Mouse (Mus musculus) gastrocnemius, adult 18-20 months (tissue): Measurements from ENCODE around the gene Slc26a10. TPM values are rescaled to one million over a fixed set of nuclear protein-coding genes. Genes with fewer than 3 reads are reported as not detected.

Experiments
- DNase-seq: peaks from one replicate; pipeline ENCODE4 v3.0.0; 2021; ENCODE audit warnings: low spot score
- long read RNA-seq, 2 experiments: library from polyadenylated mRNA; stranded (forward); transcript quantifications; one replicate each; pipeline ENCODE4 v2.0.0; 2021
- total RNA-seq, 2 experiments: library from RNA; stranded (reverse); gene quantifications; 2 replicates each; pipeline ENCODE4 v1.2.3; 2021

Gene Slc26a10
- 1 to 10 TPM; 1.6 to 2.9 TPM for total RNA-seq
- long read RNA-seq, experiment 1 = 0 reads
- long read RNA-seq, experiment 2, partial matches to known transcripts = 0 of 2 reads
- long read RNA-seq, experiment 2, other reads (novel, unspliced or antisense) = 2 of 2 reads

DNA sequence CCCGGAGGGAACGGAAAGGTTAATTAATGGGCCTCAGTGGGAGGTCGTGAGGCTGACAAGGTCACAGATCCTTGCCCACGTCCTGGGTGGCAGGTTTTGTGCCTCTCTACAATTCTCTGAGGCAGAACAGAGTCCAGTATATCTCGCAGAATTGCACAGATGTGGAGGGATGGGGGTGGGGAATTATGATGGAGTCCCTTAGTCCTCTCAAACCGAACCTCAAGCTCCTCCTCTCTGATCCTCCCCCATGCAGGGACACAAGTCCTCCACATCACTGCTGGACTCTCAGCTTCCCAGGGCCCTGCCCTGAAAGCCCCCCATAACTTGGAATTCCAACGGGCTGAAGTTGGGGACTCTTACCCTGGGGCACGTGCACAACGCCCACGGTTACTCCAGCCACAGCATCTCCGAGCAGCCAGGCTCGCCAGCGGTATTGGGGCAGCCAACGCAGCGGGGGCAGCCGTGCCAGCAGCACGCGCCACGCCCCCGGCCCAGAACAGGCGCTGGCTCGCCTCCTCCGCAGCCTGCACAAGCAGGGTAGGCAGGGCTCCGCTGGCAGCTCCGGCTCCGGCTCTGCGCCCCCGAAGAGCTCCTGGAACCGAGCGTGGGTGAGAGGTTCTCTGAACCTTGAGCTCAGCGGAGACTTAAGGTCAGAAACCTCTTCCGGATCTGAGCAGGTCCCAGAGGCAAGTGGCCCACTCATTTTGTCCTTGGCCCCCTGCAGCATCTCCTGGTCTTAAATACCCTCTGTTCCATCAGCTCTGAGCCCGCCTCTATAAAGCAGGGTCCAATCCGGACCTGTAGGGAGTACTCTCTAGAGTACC is at the start of gene Slc26a10:
TSS of gene Slc26a10 (minus strand) at position 775 of the 824 bp plus-strand sequence.
- DNase-seq = no peak

DNA sequence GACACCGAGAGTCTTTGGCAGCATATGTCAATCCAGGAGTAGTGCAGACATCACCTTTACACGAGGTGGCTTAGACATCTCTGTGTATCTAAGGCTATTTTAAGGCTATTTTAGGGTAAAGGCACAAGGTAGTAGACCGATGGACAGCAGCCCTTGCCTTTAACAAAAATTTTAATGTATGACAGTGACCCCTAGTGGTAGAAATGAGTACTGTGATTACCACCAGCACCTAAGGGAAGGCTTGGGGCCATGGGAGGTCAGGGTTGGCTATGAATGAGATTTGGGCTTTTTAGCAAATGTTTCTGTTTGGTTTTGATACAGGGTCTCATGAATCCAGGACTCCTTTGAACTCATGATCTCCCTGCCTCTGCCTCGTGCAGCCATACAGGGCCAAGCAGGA is 48.5 kb upstream of the Slc26a10 start:
- DNase-seq = peak; percentile 81

DNA sequence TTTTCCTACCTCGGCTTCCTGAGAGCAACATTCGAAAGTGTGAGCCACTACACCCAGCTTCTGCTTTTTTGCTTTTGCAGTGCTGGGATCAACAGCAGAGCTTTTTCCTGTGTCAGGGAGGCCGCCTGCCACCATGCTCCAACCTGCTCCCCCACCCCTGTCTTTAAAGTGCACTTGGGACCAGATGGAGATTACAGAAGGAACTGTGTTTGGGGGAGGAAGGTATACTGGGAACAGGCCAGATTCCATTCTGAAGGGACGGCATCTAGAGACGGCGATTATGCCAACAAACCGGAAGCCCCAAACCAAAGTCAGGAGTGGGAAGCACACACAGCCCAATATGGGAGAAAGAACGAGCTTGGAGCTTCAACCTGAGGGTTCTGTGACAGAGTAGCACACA is 46.7 kb upstream of the Slc26a10 start:
- no peak for DNase-seq

DNA sequence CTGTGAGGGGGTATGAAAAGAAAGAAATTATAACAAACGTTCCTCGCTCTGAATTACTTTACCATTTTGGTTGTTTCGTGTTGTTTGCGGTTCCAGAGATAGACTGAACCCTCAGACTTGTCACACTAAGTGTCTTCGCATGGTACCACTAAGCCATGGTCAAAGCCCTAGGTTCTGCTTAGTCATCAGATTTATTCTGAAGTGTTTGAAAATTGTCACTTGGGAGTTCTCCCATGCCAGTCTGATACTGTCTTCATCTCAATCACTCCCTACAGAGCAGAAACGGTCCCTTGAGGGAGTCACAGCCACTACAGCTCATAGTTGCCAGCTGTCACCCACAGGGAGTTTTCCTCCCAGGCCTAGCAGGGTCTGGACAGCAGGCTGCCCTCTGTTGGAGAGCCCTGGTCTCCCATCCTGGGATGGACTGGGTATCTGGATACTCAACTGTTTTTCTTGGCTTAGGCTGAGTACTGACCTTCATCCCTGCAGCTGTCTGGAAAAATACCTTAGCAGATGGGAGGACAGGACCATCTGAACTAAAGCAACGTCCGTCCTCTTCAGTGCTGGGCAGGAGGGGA is 46.0 kb upstream of the Slc26a10 start:
- DNase-seq = no peak

DNA sequence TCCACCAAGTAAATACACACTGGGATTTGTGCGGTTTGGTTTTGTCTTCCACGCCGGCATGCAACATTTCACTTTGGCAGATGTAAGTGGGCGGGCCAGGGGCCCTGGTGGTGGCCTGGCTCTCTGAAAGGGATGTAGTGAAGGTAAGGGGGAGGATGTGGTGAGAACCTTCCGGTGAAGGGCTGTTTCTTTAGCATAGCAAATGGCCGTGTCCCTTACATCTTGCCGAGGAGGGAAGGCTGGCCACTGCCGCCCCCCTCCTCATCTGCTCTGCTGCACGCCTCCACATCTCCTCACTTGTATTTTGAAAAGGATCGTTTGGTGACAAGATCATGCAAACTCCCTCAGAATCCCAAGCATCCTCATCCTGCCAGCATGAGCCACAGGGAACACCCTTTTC is 45.3 kb upstream of the Slc26a10 start:
- DNase-seq = no peak

DNA sequence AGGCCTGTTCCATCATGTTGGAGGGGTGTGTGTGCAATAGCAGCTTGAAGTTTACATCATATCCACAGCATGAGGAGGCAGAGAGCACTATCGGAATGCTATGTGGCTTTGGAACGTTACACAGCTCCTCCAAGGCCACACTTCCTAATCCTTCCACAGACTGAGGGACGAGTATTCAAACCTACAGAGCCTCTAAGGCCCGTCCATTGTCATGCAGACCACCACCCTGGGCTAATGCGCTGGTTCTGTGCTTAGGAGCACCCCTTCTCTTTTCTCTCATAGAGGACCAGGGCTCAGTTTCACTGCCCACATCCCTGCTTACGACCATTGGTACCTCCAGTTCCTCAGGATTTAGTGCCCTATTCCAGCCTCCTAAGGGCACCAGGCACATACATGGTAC is 44.8 kb upstream of the Slc26a10 start:
- no peak for DNase-seq

DNA sequence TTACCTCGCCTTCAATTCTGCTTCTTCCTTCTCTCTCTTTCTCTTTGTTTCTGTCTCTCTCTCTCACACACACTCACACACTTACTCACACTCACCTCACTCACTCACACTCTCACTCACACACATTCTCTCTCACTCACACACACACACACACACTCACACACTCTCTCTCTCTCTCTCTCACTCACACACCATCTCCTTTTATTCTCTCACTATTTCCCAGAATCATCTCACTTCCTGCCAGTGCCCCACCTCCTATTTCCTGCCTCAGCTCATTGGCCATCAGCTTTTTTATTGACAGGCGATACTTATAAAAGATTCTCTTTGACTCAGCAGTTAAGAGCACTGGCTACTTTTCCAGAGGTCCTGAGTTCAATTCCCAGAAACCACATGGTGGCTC is 37.9 kb upstream of the Slc26a10 start:
- DNase-seq = no peak

DNA sequence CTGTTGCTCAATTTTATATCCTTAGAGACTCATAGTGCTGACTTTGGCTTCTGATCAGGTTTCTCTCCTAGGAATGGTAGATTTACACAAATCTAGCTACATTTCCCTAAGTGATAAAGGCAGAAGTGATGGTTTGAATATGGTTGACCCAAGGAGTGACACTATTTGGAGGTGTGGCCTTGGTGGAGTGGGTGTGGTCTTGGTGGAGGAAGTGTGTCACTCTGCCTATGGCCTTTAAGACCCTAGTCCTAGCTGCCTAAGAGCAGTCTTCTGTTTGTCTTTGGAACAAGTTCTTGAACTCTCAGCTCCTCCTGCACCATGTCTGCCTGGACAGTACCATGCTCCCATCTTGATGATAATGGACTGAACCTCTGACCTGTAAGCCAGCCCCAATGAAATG is 36.7 kb upstream of the Slc26a10 start:
- no peak for DNase-seq

DNA sequence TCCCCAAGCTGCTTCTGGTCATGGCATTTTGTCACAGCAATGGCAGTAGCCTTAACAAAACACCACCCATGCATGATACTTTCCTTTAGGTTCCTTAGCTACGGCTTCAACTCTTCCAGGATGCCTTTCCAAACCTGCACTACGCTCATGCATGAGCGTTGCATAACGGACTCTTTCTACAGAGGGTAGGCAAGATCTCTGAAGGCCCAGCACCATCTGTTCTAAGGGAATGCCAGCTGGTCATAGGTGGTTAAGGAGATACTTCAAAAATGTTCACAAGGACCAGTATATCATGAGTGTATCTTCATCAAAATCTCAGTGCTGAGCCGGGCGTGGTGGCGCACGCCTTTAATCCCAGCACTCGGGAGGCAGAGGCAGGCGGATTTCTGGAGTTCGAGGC is 36.0 kb upstream of the Slc26a10 start:
- no peak for DNase-seq

DNA sequence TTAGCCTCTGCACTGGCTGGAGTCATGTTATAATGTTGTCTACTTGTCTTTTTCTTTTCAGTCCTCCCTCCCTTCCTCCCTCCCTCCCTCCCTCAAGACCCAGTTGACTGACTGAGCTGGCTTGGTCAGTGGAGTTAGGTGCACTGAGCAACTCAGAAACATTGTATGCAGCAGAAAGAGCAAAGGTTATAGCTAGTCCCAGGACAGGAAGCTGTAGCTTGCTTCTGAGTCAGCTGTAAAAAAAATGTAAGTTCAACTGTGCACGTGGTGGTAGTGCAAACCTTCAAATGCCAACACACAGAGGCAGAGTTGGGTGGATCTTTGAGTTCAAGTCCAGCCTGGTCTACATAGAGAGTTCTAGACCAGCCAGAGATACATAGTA is 34.0 kb upstream of the Slc26a10 start:
- no peak for DNase-seq

DNA sequence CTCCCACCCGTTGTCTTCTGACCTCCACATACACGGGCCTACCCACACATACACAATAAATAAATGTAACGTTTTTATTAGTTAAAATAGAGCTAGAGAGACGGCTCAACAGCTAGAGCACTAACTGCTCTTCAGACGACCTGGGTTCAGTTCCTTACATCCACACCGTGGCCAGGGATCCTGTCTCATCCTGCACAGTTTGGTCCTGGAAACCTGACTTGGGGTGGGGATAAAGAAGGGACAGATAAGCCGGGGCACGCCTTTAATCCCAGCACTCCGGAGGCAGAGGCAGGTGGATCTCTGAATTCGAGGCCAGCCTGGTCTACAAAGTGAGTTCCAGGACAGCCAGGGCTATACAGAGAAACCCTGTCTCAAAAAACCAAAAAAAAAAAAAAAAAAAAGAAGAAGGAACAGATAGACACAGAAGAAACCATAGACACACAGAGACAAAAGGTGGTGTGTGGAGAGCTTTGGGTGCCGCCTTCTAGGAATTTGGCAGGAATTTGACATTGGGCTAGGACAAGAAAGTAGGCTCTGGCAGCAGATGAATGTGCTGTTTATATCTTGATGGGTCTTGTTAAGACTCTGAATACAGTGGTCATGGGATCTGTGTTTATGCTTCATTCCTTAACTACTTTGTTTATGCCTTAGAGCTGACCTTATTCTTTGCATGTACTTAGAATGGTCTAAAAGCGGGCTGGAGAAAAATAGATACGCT is 33.4 kb upstream of the Slc26a10 start:
- no peak for DNase-seq

DNA sequence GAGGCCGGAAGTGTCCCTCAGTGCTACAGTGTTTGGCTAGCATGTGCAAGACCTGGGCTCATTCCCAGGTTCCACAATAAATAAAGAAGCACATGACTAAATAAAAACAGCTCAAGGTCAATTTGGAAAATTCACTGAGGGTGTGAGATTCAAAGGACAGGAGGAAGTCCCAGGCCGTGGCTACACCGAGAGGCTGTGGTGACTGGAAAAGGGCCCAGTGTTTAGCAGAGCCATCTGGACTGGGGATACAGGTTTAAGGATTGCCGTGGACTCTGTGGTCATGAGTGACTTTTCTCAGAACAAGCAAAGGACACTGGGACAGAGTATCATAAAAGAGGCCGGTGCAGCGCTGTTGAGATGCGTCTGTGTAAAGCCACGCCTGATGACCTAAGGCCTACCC is 32.8 kb upstream of the Slc26a10 start:
- no peak for DNase-seq

DNA sequence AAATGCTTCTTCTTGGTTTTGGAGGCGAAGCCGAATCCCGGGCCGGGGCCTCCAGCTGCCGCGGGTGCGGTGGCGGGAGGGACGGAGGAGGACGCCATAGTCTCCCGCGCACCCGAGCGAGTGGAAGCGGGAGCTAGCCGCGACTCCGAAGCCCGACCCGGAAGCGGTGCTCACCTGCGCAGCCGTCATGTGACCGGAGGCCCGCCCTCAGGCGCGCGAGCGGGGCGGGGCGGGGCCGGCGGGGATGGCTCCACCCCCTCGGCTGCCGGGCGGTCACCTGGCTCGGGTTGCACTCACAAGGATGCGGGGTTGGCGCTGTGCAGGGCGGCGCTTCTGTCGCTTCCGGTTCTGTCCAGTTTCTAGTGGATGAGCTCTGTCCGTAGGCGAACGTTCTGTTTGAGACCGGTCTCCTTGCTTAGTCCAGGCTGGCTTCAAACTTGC is 31.0 kb upstream of the Slc26a10 start, which contains the start of gene Pip4k2c:
TSS of gene Pip4k2c (minus strand) at position 172 of the 441 bp plus-strand sequence.
- peak; percentile 88 for DNase-seq

DNA sequence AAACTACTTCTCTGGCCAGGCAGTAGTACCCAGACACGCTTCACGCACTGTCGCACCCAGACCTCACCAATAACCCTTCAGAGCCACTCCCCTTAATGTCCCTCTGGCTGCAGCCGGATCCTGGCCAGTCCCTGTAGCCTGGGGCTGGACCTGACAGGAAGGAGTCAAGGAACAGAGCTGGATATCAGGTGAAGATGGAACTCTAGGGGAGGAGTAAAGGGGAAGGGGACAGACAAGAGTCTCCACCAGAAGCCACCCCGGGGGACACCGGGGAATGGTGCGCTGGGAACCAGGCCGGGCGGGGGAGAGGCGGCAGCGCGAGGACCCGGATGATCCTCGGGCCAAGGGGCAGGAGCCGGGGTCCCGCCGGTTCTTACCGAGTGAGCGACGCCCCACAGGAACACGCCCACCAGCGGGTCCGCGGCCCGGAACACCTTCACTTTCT is 30.5 kb upstream of the Slc26a10 start:
- DNase-seq = no peak

DNA sequence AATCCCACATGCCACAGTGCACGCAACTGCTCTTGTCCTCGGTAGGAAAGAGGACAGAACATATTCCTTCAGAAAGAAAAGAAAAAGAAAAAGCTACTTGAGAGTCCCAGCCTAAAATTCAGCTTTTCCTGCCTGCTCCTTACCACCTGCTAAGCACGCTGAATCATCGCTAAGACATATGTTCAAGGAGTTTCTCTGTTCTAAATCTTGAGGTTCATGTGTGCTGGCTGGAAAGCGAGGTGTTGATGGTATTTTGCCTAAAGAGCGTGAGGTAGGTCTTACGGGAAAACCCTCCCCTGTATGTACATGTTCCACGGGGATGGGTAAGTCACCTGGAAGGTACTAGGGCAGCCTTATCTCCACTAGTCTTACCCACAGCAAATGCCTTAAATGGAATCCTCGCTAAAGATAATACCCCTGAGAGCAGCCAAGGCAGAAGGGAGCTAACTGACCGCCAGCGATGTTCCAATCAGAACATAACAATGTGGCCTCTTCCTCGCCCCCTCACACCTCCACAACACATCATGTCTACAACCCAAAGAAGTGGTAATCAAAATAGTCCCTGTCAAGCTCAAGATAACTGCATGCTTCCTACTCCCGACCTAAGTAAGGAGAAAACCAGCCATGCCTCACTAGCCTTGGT is 29.6 kb upstream of the Slc26a10 start:
- DNase-seq = no peak

DNA sequence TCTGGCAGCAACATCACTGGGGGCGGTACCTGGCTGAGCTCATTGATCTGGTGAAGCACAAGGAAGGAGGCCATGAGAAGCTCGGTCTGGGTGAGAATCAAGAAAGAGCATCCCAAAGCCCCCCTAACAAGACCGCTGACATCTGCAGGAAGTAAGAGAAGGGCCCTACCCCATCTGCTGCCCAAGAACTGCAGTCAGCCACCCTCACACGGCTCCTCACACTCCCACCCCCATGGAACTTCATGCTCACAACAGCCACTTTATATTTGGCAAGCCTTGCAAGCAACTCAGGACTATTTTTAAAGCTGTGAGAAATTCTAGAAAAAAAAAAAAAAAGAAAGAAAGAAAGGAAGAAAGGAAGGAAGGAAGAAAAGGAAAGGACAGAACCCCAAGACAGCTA is 28.5 kb upstream of the Slc26a10 start:
- DNase-seq = no peak

DNA sequence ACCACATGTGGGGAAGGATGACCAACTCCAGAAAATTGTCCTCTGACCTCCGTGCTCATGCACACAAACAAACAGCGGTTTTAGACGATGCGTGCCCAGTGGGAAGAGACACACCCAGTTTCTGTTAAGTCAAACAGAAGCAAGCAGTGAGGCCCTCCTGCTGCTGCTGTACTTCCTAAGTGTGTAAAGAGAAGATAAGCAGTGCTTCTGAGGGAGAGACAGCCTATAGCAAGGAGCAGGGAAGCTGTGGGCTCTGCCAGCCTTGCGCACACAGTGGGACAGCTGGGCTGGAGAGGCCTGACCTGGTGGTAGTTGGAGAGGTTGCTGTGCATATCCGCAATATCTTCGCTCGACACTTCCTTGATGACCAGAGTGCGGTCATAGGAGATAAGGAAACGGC is 24.9 kb upstream of the Slc26a10 start:
- DNase-seq = no peak

DNA sequence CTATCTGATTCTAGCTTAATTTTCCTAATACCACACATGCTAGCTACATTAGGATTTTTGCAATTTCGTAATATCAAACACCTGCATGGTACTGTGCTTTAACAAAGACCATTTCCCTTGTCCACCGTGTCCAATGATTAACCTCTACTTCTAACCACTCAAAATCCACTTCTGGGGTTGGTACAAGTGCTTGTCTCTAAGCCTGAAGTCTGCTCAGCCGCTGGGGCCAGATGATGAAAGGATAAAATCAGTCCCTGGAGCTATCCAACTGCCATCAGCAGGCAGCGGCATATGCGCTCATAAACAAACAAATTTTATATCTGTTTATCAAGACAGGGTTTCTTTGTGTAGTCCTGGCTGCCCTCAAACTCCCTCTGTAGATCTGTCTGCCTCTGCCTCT is 24.1 kb upstream of the Slc26a10 start:
- no peak for DNase-seq

DNA sequence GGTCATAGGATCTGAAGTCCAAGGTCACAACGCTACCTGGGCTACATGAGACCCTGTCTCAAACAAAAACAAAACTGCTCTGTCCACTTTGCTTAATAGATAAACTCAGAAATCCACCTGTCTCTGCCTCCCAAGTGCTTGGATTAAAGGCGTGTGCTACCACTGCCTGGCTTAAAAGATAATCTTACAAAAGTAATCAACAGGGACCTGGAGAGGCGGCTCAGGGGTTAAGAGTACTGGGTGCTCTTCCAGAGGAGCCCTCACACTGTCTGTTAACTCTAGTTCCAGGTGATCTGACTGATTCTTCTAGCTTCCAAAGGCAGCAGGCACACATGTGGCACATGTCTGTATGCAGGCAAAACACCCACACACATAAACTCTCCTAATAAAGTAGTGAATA is 22.7 kb upstream of the Slc26a10 start:
- no peak for DNase-seq

DNA sequence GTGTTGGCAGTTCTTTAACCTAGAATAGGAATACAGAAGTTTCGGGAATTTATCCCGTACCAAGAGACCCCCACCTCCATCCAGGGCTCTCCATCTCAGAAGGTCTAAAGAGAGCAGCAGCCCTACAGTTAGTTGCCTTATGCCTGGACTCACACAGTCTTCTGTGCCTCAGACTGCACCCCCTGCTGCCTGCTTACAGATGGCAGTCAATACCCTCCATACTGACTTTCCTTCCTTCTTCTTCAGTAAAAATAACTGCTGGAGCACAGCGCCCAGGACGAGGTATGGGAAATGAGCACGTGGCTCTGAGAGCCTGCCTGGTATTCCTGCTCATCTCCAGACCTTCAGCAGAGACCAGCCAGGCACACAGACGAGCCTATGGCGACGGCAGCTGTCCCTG is 19.8 kb upstream of the Slc26a10 start:
- no peak for DNase-seq

DNA sequence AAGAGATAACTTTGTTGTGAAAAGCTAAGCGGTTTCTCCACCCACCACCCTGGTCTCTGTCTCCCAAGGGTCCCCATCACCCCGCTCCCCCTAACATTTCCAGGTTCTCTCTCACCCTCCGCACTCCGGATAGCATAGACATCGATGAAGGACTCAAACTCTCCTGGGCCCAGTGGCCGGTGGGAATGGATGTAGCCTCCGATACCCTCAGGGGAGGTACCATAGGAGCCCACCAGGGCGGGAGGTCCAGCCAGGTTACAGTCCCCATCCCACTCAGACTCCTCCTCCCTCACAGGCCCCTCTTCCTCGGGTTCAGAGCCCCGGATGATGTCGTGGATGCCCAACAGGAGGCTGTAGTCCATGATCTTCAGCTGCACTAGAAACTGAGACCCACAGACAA is 19.0 kb upstream of the Slc26a10 start:
- DNase-seq = no peak

DNA sequence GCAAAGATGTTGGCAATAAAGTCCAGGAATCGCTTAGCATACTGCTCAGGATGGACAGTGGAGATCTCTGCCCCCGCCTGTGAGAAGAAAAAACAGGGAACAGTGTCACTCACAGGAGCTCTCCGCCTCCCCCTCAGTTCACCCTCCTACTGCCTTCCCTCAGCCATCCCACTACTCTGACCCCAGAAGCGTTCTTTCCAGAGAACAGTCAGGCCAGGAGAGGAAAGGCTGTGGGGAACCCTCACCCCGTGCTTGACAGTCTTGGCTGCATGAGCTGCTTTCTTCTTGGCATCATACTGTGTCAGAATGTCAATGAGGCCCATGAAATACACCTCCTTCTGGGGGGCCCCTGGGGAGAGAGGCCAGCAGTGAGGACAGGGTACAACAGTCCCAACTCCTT is 18.6 kb upstream of the Slc26a10 start:
- DNase-seq = no peak
